In the genomic region with DNA sequence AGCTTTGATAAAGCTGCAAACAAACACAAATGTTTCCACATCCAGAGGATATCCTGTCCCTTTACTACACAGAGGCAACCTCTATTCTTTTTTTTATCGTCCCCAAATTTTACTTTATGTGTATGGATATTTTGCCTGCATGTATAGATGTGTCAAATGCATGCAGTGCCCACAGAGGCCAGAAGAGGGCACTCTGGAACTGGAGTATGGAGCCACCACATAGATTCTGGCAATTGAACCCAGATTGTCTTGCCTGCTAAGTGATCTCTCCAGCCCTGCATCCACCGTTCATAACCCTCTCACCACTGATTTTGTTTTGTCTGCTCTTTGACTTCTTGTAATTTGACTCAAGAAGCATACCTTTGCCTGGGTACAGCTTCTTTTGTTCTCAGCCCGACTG, we compare ENCODE assay signal across 8 mouse cellular contexts. TPM values are rescaled to one million over a fixed set of nuclear protein-coding genes. Genes with fewer than 3 reads are reported as not detected.
A peak's percentile ranks its signal among the peaks of the same experiment; 100 is the strongest.
DNase-seq lines count a peak whose midpoint lies in the region; ATAC-seq and TF ChIP-seq lines count a peak whose summit lies in the region.

No protein-coding gene starts in this region.

- no peak for TF ChIP-seq EP300 in stomach, postnatal 0 days (optimal IDR thresholded peaks at IDR 0.05)

- peak; percentile 91 for TF ChIP-seq CTCF in intestine, postnatal 0 days (IDR thresholded peaks at IDR 0.05; ENCODE audit: low read depth)
- TF ChIP-seq CTCF in stomach, postnatal 0 days (IDR thresholded peaks at IDR 0.05; ENCODE audit: low read depth) = peak; percentile 91

- no peak overlapping the region for H3K4me2 ChIP-seq in intestine, embryonic 14.5 days (ENCODE audit: low read length)
- H3K4me2 ChIP-seq in intestine, embryonic 16.5 days (ENCODE audit: low read depth, low read length) = no peak overlapping the region
- no peak overlapping the region for H3K4me2 ChIP-seq in intestine, postnatal 0 days (replicated peaks; ENCODE audit: low read depth)
- H3K4me2 ChIP-seq in midbrain, embryonic 14.5 days (ENCODE audit: low read length) = no peak overlapping the region
- no peak overlapping the region for H3K4me2 ChIP-seq in stomach, postnatal 0 days (replicated peaks; ENCODE audit: low read depth)

- no peak for ATAC-seq in intestine, embryonic 14.5 days (replicated peaks; ENCODE audit: low FRiP score, low TSS enrichment, low read depth)
- no peak for ATAC-seq in intestine, embryonic 16.5 days
- ATAC-seq in intestine, postnatal 0 days = no peak
- ATAC-seq in midbrain, embryonic 14.5 days (ENCODE audit: low FRiP score, low TSS enrichment) = peak; percentile 55; the same call in 1 of the 2 replicates
- no peak for ATAC-seq in stomach, postnatal 0 days (ENCODE audit: low FRiP score, low TSS enrichment)

- no peaks in the 10 kb centered on the region for H3K9me3 ChIP-seq in intestine, embryonic 14.5 days (ENCODE audit: control insufficient read depth, low read length)
- no peaks in the 10 kb centered on the region for H3K9me3 ChIP-seq in intestine, embryonic 16.5 days (ENCODE audit: control insufficient read depth, low read length)
- no peaks in the 10 kb centered on the region for H3K9me3 ChIP-seq in intestine, postnatal 0 days (ENCODE audit: control insufficient read depth)
- no peaks in the 10 kb centered on the region for H3K9me3 ChIP-seq in midbrain, embryonic 14.5 days (ENCODE audit: control insufficient read depth, low read length)
- H3K9me3 ChIP-seq in stomach, postnatal 0 days (ENCODE audit: control insufficient read depth, low read length) = no peaks in the 10 kb centered on the region

- H3K27me3 ChIP-seq in intestine, embryonic 14.5 days (replicated peaks; ENCODE audit: control insufficient read depth, insufficient read depth, low read length) = 0 out of 2 replicates have a peak, but pooled peaks cover 2% of the 10 kb centered on the region
- no peaks in the 10 kb centered on the region for H3K27me3 ChIP-seq in intestine, embryonic 16.5 days (replicated peaks; ENCODE audit: control insufficient read depth, insufficient read depth, low read length)
- H3K27me3 ChIP-seq in intestine, postnatal 0 days (replicated peaks; ENCODE audit: control insufficient read depth, insufficient read depth, low read length) = no peaks in the 10 kb centered on the region
- H3K27me3 ChIP-seq in midbrain, embryonic 14.5 days (ENCODE audit: control insufficient read depth, insufficient read depth, low read length) = no peaks in the 10 kb centered on the region
- H3K27me3 ChIP-seq in stomach, postnatal 0 days (ENCODE audit: control insufficient read depth, insufficient read depth, low read length) = no peaks in the 10 kb centered on the region

- no peaks in the 10 kb centered on the region for H3K4me1 ChIP-seq in intestine, embryonic 14.5 days (replicated peaks; ENCODE audit: control insufficient read depth, insufficient read depth, low read length)
- H3K4me1 ChIP-seq in intestine, embryonic 16.5 days (ENCODE audit: control insufficient read depth, insufficient read depth, low read length) = no peaks in the 10 kb centered on the region
- no peaks in the 10 kb centered on the region for H3K4me1 ChIP-seq in intestine, postnatal 0 days (replicated peaks; ENCODE audit: control insufficient read depth, insufficient read depth, low read length)
- H3K4me1 ChIP-seq in midbrain, embryonic 14.5 days (ENCODE audit: control insufficient read depth, insufficient read depth, low read length) = no peaks in the 10 kb centered on the region
- H3K4me1 ChIP-seq in stomach, postnatal 0 days (replicated peaks; ENCODE audit: control insufficient read depth, insufficient read depth) = no peaks in the 10 kb centered on the region

- peak; percentile 92 for DNase-seq in intestine, embryonic 14.5 days (ENCODE audit: low spot score)
- DNase-seq in cerebellum, postnatal 14 days = peak; percentile 93 to 96
- peak; percentile 80 to 92 for DNase-seq in frontal cortex, postnatal 36 days (ENCODE audit: low spot score in 2 of 2)
- DNase-seq in left cerebral cortex, postnatal 10 days (ENCODE audit: extremely low spot score in 1 of 2, low spot score in 2 of 2) = peak; percentile 81
- DNase-seq in midbrain, embryonic 14.5 days = peak; percentile 90
- DNase-seq in stomach, postnatal 0 days (ENCODE audit: low spot score) = peak; percentile 71

- no peak overlapping the region for H3K9ac ChIP-seq in intestine, embryonic 14.5 days (ENCODE audit: low read length)
- H3K9ac ChIP-seq in intestine, embryonic 16.5 days (ENCODE audit: low read depth, low read length) = no peak overlapping the region
- H3K9ac ChIP-seq in intestine, postnatal 0 days (ENCODE audit: low read depth, low read length) = no peak overlapping the region
- H3K9ac ChIP-seq in midbrain, embryonic 14.5 days (replicated peaks; ENCODE audit: low read length) = no peak overlapping the region
- H3K9ac ChIP-seq in stomach, postnatal 0 days (ENCODE audit: low read length) = no peak overlapping the region

- H3K36me3 ChIP-seq in intestine, embryonic 14.5 days (ENCODE audit: control insufficient read depth, insufficient read depth, low read length) = no peaks in the 10 kb centered on the region
- no peaks in the 10 kb centered on the region for H3K36me3 ChIP-seq in intestine, embryonic 16.5 days (ENCODE audit: control insufficient read depth, insufficient read depth, low read length)
- no peaks in the 10 kb centered on the region for H3K36me3 ChIP-seq in intestine, postnatal 0 days (ENCODE audit: control insufficient read depth, insufficient read depth)
- no peaks in the 10 kb centered on the region for H3K36me3 ChIP-seq in midbrain, embryonic 14.5 days (ENCODE audit: control insufficient read depth, insufficient read depth, low read length)
- no peaks in the 10 kb centered on the region for H3K36me3 ChIP-seq in stomach, postnatal 0 days (ENCODE audit: control insufficient read depth, insufficient read depth, low read length)

- 28% methylated on average over 3 of the region's 3 CpGs for WGBS in intestine, embryonic 14.5 days
- WGBS in intestine, embryonic 16.5 days = 30% methylated on average over 3 of the region's 3 CpGs
- 30% methylated on average over 3 of the region's 3 CpGs for WGBS in intestine, postnatal 0 days
- 31% methylated on average over 3 of the region's 3 CpGs for WGBS in midbrain, embryonic 14.5 days
- WGBS in stomach, postnatal 0 days = 22% methylated on average over 3 of the region's 3 CpGs

- H3K27ac ChIP-seq in intestine, embryonic 14.5 days (ENCODE audit: low read depth) = no peak overlapping the region
- H3K27ac ChIP-seq in intestine, embryonic 16.5 days (ENCODE audit: low read length) = no peak overlapping the region
- no peak overlapping the region for H3K27ac ChIP-seq in intestine, postnatal 0 days (ENCODE audit: low read depth, low read length)
- H3K27ac ChIP-seq in midbrain, embryonic 14.5 days (replicated peaks; ENCODE audit: low read depth, low read length) = no peak overlapping the region
- H3K27ac ChIP-seq in stomach, postnatal 0 days (replicated peaks) = no peak overlapping the region

- intact Hi-C loops in left cerebral cortex, postnatal 10 days (cut with DNase I) = loop anchor here (1.0 to 5.0 kb wide), 2 partner anchors 198 to 609 kb away; no protein-coding TSS in a partner anchor

- no peak overlapping the region for H3K4me3 ChIP-seq in intestine, embryonic 14.5 days (ENCODE audit: low read depth, low read length)
- no peak overlapping the region for H3K4me3 ChIP-seq in intestine, embryonic 16.5 days (ENCODE audit: low read length)
- H3K4me3 ChIP-seq in intestine, postnatal 0 days (ENCODE audit: low read depth, low read length) = no peak overlapping the region
- H3K4me3 ChIP-seq in midbrain, embryonic 14.5 days (replicated peaks; ENCODE audit: low read depth, low read length) = no peak overlapping the region
- H3K4me3 ChIP-seq in stomach, postnatal 0 days (ENCODE audit: low read depth, low read length) = no peak overlapping the region

RNA-seq across cellular contexts. Expression of gene Ppp1r14c, which starts 33.0 kb away (rescaled TPM):
- polyA plus RNA-seq in intestine, embryonic 14.5 days (2014; fragmentation: Nextera tagmentation; extraction: Ambion mirVana) = 2.2 and 2.6 TPM in 2 replicates
- polyA plus RNA-seq in intestine, embryonic 16.5 days (2015; fragmentation: Nextera tagmentation; extraction: Ambion mirVana) = 1.7 and 2.0 TPM in 2 replicates
- 1.4 and 2.3 TPM in 2 replicates for polyA plus RNA-seq in intestine, postnatal 0 days (2015; fragmentation: Nextera tagmentation; extraction: Ambion mirVana)
- 10 to 100 TPM; 71.9 to 83.7 TPM for total RNA-seq in left cerebral cortex, postnatal 10 days (2021)
- polyA plus RNA-seq in midbrain, embryonic 14.5 days (2014; fragmentation: Nextera tagmentation; extraction: Ambion mirVana) = 45.8 and 45.9 TPM in 2 replicates
- 2.7 and 2.9 TPM in 2 replicates for polyA plus RNA-seq in stomach, postnatal 0 days (2015; fragmentation: Nextera tagmentation; extraction: Ambion mirVana)

Comparison
In these comparisons a context has a peak if more than half of its experiments do, and no peak if none do; other contexts are left out.
1. RNA of gene Ppp1r14c, which starts 33.0 kb away (polyA plus RNA-seq): 45.8 to 45.9 TPM in midbrain, embryonic 14.5 days; 2.7 to 2.9 TPM in stomach, postnatal 0 days, 2.2 to 2.6 TPM in intestine, embryonic 14.5 days, 1.7 to 2.0 TPM in intestine, embryonic 16.5 days and 1.4 to 2.3 TPM in intestine, postnatal 0 days; every median in the first group is over 10 times any median in the second.
2. Peak in every context shown above with its lines, with median percentiles within 50 percentile points of each other: DNase-seq.